Mouse (Mus musculus) spleen, embryonic (tissue): Measurements from ENCODE around the gene Zfp786.

Source experiments
- CTCF ChIA-PET: fragments of 350-600 bp; sonication (Branson Sonifier 250); formaldehyde crosslinking; loops from one replicate; lab custom pipeline; 2022; lab: Charles Lee

Gene Zfp786

DNA sequence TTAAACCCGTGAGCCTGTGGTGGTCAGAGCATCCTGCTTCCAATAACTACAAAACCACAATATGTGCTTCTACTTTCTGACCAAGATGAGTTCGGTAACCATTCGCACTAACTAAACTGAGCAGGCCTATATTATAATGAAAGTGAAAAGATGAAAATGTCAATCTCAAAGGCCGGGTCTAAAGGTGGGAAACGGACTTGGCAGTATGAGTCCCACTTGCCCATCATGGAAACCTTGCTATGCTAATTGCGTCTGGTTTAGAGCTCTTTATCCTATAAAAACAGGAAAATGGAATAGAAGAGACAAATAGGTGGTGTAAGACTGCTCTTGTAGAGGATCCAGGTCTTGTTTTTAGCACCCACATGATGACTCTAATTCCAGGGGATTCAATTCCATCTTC, 8.9 kb downstream of the Zfp786 start:
- CTCF ChIA-PET: no interaction called here

DNA sequence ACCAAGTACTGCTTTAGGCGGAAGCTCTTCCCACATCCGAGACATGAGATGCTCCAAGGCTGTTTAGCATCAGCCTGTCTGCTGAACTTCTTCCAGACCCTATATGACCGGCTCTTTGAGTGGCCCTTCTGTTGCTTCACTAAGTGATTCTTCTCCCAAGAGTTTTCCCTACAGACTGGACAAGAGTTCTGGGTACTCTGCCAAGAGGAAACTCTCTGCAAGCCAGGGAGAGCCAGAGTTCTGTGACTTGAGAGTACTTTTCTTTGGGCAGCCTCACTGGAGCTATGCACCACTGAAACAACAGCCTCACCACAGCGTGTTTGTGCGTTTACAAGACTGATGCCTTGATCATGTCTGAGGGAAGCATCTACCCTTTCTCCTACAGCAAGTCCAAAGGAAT, 9.4 kb downstream of the Zfp786 start:
- CTCF ChIA-PET: no interaction called here

DNA sequence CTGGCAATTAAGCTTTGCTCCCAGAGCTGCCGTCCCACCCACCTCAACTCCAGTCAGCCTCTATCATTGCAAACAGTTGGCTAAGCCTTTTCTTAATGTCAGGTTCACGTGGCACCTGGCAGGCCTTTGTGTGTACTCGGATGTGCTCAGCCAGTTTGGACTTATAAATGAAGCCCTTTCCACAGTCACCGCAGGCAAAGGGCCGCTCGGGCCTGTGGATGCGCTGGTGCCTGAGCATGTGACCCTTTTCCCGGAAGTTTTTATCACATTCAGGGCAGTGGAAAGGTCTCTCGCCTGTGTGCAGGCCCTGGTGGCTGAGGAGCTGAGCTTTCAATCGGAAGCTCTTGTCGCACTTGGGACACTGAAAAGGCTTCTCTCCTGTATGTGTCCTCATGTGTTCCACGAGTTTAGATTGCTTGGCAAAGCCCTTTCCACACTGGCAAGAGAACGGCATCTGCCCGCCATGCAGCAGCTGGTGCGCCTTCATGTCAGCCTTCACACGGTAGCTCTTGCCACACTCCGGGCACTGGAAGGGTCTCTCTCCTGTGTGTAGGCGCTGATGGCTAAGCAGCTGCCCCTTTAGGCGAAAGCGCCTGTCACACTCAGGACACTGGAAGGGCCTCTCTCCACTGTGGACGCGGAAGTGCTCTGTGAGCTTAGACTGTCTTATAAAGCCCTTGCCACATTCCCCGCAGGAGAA, 10.9 kb downstream of the Zfp786 start:
- CTCF ChIA-PET: interaction anchor here (0.6 kb wide), 1 partner anchor 256 kb away, joined by 4 read pairs; no protein-coding TSS in a partner anchor

DNA sequence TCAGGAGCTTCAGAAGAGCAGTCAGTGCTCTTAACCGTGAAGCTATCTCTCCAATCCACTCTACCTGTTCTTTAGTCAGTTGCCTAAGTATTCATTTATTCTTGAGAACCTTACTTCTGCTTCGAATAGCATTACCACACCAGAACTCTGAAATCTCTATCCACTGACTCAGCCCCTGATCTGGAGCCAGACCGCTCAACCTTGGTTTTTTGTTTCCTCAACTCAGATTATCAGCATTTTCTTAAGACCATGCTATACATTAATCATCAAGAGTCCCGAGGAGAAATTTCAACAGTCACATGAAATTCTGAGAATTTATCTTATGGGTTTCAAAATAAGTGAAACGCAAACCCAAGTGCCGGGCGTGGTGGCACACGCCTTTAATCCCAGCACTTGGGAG, 11.9 kb downstream of the Zfp786 start:
- CTCF ChIA-PET: no interaction called here

DNA sequence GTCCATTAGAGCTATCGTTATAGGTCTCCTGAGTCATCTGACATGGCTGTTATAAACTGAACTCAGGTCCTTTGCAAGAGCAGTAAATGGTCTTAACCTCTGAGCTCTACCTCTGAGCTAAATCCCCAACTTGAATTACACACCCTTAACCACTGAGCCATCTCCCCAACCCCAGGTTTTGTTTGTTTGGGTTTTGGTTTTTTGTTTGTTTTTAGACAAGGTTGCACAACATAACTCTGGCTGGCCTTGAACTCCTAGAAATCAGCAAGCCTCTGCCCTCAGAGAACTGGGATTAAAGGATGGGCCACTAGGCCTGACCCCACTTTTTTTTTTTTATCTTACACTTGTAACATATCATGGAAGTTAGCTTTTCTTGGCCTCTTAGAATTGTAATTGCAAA, 14.5 kb downstream of the Zfp786 start:
- CTCF ChIA-PET: no interaction called here

DNA sequence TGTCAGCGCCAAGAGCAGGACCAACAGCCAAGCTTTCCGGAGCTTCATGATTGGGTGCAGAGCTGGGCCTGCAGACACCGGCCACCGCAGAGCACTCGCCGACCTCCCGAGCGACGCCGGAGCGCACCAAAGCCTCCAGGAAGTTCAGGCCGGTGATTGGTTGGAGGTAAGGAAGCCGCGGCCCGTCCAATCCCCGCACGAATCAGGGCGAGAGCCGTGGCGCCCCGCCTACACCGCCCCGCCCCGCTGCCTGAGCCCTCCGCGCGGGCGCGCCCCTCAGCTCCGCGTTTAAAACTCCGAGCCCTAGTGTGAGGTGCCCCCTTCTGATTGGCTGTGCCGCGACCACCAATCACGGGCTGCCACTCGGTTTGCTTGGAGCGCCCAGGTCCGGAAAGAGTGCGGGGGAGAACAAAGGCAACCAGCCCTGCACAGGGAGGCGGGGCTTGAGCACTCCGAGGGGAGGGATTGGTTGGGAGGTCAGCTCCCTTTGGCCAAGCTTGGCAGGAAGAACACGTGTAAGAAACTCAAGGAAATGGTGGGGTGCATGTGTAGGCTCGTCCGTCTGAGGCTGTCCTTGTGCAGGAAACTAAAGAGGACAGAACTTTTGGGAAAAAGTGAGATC, 17.3 kb downstream of the Zfp786 start, which contains the start of gene Pdia4:
Gene Pdia4, minus strand, starts transcription at position 174 of the 622 bp plus-strand sequence.
- CTCF ChIA-PET: interaction anchor here (1.5 kb wide), 1 partner anchor 11 kb away, joined by 19 read pairs; no protein-coding TSS in a partner anchor

DNA sequence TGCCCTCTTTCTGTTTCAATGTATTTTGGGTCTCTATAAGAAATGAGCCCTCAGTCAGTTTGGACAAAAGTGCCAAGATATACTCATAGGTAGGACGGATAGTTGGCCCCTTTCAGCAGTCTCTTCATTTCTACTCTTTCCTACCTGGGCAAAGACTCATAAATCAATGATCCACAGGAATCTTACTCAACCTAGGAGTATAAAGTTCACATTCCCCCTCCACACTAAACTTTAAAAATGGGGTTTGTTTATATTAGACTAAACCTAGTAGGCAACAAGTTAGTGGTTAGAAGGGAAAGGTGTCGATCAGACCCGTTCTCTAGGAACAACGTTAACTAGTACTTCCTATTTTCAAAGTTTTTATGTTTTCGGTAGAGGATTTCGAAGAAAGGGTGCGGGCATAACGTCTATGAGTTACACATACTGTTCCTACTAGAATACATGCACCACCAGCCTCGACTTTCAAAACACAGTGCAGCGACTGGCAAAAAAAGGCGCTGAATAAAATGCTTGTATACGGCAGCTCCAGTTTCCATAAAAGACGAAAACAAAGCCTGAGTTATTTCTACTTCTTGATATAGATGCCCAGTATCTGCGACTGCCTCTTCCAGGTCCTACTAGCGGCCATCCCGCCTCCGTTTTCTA, 18.3 kb downstream of the Zfp786 start:
- CTCF ChIA-PET: no interaction called here

DNA sequence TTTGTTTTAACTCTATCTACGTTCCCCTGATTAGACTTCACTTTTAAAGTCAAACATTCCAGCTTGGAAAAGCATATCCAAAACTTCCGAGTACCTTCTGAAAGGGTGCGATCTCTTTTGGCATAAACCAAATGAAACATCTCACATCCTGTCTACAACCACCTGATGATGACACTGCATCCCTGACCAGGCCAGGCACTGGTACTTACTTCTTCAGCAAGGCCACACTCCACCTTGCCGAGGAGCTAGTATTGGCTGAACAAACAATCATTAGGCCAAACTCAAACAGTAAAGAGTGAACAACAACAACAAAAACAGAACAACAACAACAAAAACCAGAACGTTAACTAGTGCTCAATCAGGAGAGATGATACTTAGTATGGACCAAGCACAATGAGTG, 19.3 kb downstream of the Zfp786 start:
- CTCF ChIA-PET: interaction anchor here (0.8 kb wide), 1 partner anchor 24 kb away, joined by 3 read pairs; the partner anchor contains the start of gene Zfp398

DNA sequence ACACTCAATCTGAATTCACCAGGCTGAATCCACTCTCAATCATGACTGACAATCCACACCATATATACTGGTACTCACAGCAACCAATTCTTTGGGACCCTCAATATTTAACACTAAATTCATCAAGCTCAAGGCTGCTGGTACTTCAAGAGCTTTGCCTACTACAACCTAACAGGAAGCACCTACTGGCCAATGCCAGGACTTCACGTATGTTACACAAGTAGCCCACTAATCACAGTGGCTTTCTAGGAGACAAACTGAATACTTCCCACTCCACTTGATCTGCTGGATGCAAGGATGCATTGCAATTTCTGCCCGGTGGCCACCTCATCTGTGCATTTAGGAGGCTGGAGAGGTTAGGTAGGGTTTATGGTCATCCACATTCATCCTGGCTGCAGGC, 20.5 kb downstream of the Zfp786 start:
- CTCF ChIA-PET: interaction anchor here (0.7 to 2.0 kb wide), 5 partner anchors 11 to 49 kb away, joined by 4 to 10 read pairs (median 5); no protein-coding TSS in a partner anchor

DNA sequence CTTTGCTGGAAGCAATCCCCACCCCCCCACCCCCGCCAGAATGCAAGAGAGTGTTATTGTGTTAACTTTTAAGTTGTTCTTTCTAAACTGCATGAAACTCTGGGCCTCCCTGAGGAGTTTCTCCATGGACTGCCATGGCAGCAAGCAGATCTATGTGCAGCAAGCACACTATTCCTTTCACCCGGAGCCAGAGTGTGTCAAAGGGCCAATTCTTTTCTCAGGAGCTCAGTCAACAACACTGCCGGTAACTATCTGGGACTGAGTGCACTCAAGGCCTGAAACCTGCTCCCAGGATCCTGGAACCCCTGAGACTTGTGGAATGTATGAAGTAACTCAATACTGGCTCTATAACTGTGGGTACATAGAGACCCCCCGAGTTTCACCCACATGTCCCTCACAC, 21.6 kb downstream of the Zfp786 start:
- CTCF ChIA-PET: interaction anchor here (1.0 to 2.0 kb wide), 3 partner anchors 10 to 21 kb away, joined by 4 to 10 read pairs (median 5); no protein-coding TSS in a partner anchor

DNA sequence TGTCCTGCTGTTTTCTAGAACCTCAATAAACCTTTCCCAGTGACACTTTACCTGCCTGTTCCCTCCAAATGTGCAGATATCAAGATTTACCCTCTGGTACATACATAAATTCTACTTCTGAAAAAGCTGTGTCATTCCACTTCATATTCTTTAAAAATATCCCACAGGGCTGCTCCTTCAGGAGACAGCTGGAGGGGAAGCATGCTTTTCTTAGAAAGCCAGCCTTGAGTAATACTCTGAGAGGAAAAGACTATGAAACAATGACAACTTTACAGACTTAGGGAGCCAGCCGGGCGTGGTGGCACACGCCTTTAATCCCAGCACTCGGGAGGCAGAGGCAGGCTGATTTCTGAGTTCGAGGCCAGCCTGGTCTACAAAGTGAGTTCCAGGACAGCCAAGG, 22.1 kb downstream of the Zfp786 start:
- CTCF ChIA-PET: interaction anchor here (2.0 kb wide), 1 partner anchor 9 kb away, joined by 10 read pairs; no protein-coding TSS in a partner anchor

DNA sequence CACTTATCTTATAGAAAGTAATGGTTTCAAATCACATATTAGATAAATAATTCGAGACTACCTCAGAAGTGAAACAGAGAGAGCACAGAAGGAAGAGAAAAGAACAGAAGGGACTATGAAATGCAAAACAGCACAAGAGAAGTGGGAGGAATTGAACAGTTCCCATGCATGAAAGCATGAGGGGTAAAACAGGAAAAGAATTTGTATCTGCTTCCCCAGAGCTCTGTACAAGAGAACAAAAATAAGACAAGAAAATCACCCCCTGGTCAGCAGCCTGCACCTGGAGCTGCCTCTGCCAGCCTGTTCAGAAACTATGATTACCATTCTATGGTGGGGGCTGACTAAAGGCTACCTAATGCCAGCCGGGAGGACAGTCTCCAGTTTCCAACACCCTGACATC, 23.2 kb downstream of the Zfp786 start:
- CTCF ChIA-PET: no interaction called here

DNA sequence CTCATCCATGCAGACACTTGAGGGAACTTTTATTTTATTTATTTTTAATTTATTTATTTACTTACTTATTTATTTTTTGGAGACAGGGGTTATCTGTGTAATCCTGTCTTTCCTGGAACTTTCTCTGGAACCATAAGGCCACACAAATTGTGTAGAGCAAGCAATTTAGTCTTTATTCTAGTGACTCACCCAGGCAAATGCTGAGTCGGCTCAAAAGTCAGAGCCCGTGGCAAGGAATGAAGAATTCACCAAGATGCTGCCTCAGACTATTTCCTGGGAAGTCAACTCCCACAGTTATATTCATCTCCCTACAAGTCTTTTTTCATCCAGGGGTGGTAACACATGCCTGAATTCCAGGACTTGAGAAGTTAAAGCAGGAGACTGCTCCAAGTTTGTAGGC, 25.1 kb downstream of the Zfp786 start:
- CTCF ChIA-PET: no interaction called here

DNA sequence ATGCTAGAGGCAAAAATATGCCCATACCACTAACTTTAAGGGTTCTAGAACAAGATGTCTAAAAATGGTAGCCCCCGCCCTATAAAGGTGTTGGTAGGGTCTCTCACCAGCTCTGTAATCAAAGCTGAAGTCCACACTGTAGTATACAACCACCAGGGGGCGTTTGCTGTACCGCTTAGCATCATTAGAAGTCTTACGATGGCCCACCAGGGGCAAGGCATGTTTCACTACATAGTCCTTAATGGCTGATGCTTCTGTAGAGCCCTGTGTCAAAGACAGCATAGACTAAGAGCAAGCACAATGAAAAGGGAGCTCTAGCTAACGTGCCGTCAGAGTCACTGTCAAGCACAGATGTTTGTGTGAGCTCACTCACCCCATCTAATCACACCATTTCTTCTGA, 31.6 kb downstream of the Zfp786 start:
- CTCF ChIA-PET: interaction anchor here (0.7 to 2.3 kb wide), 3 partner anchors 11 to 372 kb away, joined by 3 to 10 read pairs (median 3); no protein-coding TSS in a partner anchor

DNA sequence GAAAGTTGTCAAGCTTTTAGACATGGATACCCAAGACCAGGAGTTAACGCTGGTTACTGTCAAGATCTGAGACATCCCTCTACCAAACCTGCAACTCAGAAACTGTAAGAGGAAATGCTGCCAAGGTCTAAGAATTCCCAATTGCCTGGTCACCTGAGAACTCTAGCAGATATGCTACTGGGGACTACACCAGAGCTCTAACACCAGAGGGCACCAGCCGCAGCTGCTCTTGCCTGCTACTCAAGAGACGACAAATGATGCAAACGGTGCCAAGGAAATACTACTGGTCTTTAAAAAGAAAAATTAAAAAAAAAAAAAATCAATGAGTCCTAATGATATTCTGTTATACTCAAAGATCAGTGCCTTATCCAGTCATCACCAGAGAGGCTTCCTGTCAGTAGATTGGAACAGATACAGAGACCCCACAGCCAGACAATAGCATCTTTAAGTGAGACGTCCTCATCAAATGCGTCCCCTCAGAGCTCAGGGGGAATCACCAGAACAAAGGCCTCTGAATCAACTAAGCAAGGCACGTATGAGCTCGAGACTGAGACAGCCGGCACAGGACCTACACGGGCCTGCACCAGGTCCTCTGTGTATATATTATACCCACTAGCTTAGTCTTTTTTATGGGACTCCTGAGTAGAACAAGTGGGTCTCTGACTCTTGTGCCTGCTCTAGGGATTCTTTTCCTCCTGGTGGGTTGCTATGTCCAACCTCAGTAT, 36.4 kb downstream of the Zfp786 start:
- CTCF ChIA-PET: interaction anchor here (1.0 kb wide), 1 partner anchor 15 kb away, joined by 4 read pairs; no protein-coding TSS in a partner anchor

DNA sequence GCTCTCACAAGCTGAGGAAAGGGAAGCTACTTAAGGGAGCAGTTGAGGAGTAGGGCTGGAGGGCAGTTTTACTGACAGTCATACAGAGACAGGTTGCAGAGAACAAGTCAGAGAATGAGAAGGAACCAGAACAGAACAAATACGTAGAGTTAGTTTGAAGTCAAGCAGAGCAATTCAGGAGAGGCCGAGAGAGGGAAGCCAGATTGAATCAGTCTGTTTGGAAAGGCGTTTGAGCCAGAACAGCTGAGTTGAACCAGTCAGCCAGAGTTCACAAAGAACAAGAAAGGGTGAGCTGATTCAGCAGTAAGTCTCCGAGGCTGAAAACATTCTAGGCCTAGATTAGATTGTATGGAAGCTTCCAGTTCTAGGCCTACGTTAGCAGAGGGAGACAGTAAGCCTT, 37.4 kb downstream of the Zfp786 start:
- CTCF ChIA-PET: no interaction called here

DNA sequence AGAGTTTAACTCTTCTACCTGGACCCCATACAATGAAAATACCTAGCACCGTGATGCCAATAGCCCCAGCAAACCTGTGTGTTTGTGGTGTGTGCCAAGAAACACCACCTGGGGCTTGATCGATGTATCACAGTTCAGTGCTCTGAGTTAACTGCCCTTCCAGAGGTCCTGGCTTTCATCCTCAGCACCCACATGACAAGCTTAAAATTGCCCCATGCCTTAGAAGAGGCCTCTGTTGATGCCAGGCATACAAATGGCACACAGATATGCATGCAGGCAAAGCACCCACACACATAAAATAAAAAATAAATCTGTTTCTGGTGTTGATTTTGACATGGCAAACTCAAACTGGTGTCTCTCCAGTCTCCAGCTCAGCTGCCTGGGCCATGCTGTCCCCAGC, 38.1 kb downstream of the Zfp786 start:
- CTCF ChIA-PET: no interaction called here

DNA sequence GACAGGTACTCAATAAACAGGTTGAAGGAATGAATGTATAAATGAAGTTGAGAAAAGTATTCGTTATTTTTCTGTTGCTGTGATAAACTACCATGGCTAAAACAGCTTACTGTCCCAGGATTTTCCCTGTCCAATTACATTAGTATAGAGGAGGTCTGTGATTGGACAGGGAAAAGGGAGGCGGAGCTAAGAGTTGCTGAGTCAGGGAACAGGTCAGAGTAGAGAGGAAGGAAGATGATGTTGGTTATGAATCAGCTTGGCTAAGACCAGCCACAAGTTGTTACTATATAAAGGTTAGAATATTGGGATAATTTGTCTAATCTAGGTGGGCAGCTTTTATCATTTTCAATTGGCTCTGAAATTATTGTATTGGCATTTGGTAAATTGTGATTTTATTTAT, 39.9 kb downstream of the Zfp786 start:
- CTCF ChIA-PET: interaction anchor here (0.8 kb wide), 1 partner anchor 45 kb away, joined by 3 read pairs; the partner anchor contains the start of gene Zfp398

DNA sequence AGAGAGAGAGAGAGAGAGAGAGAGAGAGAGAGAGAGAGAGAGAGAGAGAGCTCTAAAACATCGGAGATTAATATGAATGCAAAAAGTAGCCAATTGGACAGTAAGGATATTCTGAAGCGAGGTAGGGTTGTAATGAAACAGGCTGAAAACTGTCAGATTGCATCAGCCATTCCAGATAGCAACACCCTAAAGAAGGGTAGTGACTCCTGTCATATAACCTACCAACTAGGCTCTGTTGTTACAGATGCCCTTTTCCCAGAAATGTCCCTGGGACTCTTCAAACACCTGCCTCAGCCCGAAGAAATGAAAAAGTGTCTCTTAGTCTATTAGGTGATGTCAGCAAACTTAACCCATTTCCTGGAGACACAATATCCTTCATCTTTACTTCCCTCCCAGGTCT, 41.8 kb downstream of the Zfp786 start:
- CTCF ChIA-PET: interaction anchor here (0.9 kb wide), 1 partner anchor 21 kb away, joined by 5 read pairs; no protein-coding TSS in a partner anchor

DNA sequence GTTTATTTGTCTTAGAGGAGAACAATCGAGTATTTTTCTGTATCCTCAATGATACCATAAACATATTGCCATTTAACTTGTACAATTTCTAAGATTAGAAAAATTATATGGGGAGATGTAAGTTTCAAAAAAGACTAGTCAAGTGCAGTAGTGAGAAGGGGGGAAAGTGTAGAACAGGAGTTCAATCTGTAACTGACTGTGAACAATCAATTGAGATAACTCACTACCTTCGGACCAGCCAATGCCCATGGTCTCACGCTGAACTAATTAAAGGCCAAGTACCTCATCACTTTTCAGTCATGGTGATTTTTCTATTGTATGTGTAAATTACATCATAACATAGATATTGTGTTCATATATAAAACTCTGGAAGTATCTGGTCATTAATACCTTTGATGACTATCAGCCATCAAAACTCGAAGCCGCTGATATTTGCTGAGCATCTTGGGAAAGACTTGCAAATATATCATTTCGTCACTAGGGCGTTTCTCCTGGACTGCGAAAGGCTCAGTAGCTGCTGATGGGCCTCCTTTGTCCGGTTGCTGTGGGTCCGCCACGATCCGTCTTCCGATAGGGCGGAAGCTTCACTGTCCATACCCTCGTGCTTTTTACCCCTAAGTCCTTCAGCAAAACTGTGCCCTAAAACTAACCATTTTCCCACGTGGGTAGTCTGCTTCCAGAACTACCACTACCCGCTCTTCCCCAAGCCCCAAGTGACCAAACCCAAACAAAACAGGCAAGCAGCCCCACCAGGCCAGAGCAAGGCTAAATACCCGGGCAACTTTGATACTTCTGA, 42.5 kb downstream of the Zfp786 start:
- CTCF ChIA-PET: interaction anchor here (0.9 kb wide), 1 partner anchor 21 kb away, joined by 5 read pairs; no protein-coding TSS in a partner anchor
